Mouse (Mus musculus) stomach, embryonic 15.5 days (tissue): ENCODE results near the gene Serpina3b. TPM values are rescaled to one million over a fixed set of nuclear protein-coding genes. Genes with fewer than 3 reads are reported as not detected.

Experiments
- ATAC-seq: fragments of 200-750 bp; cut with Nextera tagmentation; 2 replicates; pipeline ENCODE4 v1.8.0; 2017; ENCODE audit warnings: low read depth, moderate number of reproducible peaks, moderate TSS enrichment; ENCODE audit not compliant: insufficient read depth, low FRiP score
- H3K27ac ChIP-seq: fragments of 300-500 bp; sonication (generic); 2 replicates; pipeline ENCODE4 v1.5.1; 2015; ENCODE audit warnings: mild to moderate bottlenecking, inconsistent platforms
- H3K27me3 ChIP-seq: fragments of 300-500 bp; sonication (generic); replicated peaks from 2 replicates; pipeline ENCODE4 v1.6.1; 2015; ENCODE audit warnings: inconsistent platforms
- H3K36me3 ChIP-seq: fragments of 300-500 bp; sonication (generic); 2 replicates; pipeline ENCODE4 v1.6.1; 2015; ENCODE audit warnings: inconsistent platforms
- H3K4me1 ChIP-seq: fragments of 300-500 bp; sonication (generic); 2 replicates; pipeline ENCODE4 v1.6.1; 2015; ENCODE audit warnings: inconsistent platforms
- H3K4me2 ChIP-seq: fragments of 300-500 bp; sonication (generic); 2 replicates; pipeline ENCODE4 v1.6.1; 2015; ENCODE audit warnings: mild to moderate bottlenecking, inconsistent platforms
- H3K4me3 ChIP-seq: fragments of 300-500 bp; sonication (generic); replicated peaks from 2 replicates; pipeline ENCODE4 v1.5.1; 2015; ENCODE audit warnings: inconsistent platforms
- H3K9ac ChIP-seq: fragments of 300-500 bp; sonication (generic); 2 replicates; pipeline ENCODE4 v1.6.1; 2015; ENCODE audit warnings: inconsistent platforms
- H3K9me3 ChIP-seq: fragments of 300-500 bp; sonication (generic); 2 replicates; pipeline ENCODE4 v1.6.1; 2016; ENCODE audit warnings: inconsistent platforms
- WGBS: fragments of 180-500 bp; shearing (Covaris S2); methylation state at CpG from one replicate; pipeline ENCODE4 v1.1.7; 2015; 5-methylcytosine and 5-hydroxymethylcytosine counted together
- polyA plus RNA-seq: library from polyadenylated mRNA; unstranded; fragments of >200 nt; fragmentation: Nextera tagmentation; extraction: Ambion mirVana; gene quantifications from 2 replicates; pipeline ENCODE4 v1.2.1, GENCODE M21; 2015

Serpina3b gene
- polyA plus RNA-seq, 1 experiment from 2014 or later = not detected

GRCm38 (mm10) chr12:104138216-104138615 is 10.4 kb downstream of the Serpina3b start:
- Histone ChIP-seq H3K27me3 (no peaks in the 10 kb centered on the region), H3K4me3 (no peak overlapping the region), H3K4me1 (no peaks in the 10 kb centered on the region), H3K4me2 (no peak overlapping the region), H3K27ac (no peak overlapping the region), H3K36me3 (no peaks in the 10 kb centered on the region), H3K9me3 (no peaks in the 10 kb centered on the region), H3K9ac (no peak overlapping the region)
- WGBS = 77% methylated on average over 2 of the region's 2 CpGs
- ATAC-seq = no peak

GRCm38 (mm10) chr12:104140543-104141103 is 12.8 kb downstream of the Serpina3b start:
- no peaks in the 10 kb centered on the region for H3K36me3 ChIP-seq
- no peak overlapping the region for H3K4me3 ChIP-seq
- no peak overlapping the region for H3K27ac ChIP-seq
- H3K9ac ChIP-seq = no peak overlapping the region
- H3K9me3 ChIP-seq = no peaks in the 10 kb centered on the region
- no peak overlapping the region for H3K4me2 ChIP-seq
- H3K4me1 ChIP-seq = no peaks in the 10 kb centered on the region
- no peak for ATAC-seq
- H3K27me3 ChIP-seq = no peaks in the 10 kb centered on the region
- WGBS = 86% methylated on average over 4 of the region's 4 CpGs

DNA sequence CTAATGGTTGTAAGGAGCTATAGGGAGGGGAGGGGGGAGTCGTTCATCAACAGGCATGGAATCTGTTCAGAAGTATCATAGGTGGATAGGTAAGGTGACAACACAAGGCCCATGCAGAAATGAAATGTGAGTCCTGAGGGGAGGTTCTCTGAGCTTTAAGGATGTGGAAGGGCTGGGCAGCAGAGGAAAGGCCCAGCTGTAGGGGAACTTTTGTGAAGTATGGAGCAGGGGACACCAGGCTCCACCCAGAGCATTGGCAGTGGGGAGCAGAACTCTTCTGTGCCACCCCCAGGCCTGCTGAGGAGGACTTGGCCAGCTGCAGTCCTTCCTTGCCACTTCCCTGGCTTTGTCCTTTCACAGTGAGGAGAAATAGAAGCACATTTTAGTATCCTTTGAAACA is 13.7 kb downstream of the Serpina3b start:
- Histone ChIP-seq H3K27ac (no peak overlapping the region), H3K9me3 (no peaks in the 10 kb centered on the region), H3K4me1 (no peaks in the 10 kb centered on the region), H3K27me3 (no peaks in the 10 kb centered on the region), H3K36me3 (no peaks in the 10 kb centered on the region), H3K9ac (no peak overlapping the region), H3K4me2 (no peak overlapping the region), H3K4me3 (no peak overlapping the region)
- no peak for ATAC-seq
- 77% methylated on average over 1 of the region's 1 CpGs for WGBS

GRCm38 (mm10) chr12:104142427-104142826 is 14.6 kb downstream of the Serpina3b start:
- Histone ChIP-seq H3K4me2 (no peak overlapping the region), H3K36me3 (no peaks in the 10 kb centered on the region), H3K9ac (no peak overlapping the region), H3K4me1 (no peaks in the 10 kb centered on the region), H3K27me3 (no peaks in the 10 kb centered on the region), H3K4me3 (no peak overlapping the region), H3K9me3 (no peaks in the 10 kb centered on the region), H3K27ac (no peak overlapping the region)
- no peak for ATAC-seq
- 29% methylated on average over 1 of the region's 1 CpGs for WGBS

- Histone ChIP-seq H3K27me3 (no peaks in the 10 kb centered on the region), H3K9me3 (no peaks in the 10 kb centered on the region), H3K9ac (no peak overlapping the region), H3K36me3 (no peaks in the 10 kb centered on the region), H3K4me3 (no peak overlapping the region), H3K4me1 (no peaks in the 10 kb centered on the region), H3K27ac (no peak overlapping the region), H3K4me2 (no peak overlapping the region)
- ATAC-seq = no peak
- 61% methylated on average over 1 of the region's 1 CpGs for WGBS
Measured at GRCm38 (mm10) chr12:104143286-104143685, 15.5 kb downstream of the Serpina3b start.

DNA sequence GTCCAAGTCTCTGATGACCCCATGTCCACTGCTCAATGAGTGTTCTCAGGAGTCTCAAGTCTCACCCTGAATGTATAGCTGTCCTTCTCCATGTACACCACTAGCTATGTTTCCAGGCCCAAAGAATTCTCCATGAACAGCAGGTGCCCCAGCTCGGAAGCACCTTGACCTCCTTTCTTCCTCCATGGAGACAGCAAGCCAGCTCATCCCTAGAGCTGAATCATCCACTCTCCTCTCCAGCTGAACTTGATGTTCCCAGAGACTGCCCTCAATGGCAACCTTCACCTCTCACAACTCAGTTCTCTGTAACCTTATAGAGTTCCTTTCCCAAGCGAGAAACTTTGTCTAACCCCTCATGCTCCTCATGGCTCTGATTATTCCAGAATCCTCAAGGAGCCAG is 17.8 kb downstream of the Serpina3b start:
- no peak overlapping the region for H3K4me3 ChIP-seq
- H3K4me1 ChIP-seq = no peaks in the 10 kb centered on the region
- no peaks in the 10 kb centered on the region for H3K27me3 ChIP-seq
- no peak overlapping the region for H3K9ac ChIP-seq
- 81% methylated on average over 2 of the region's 2 CpGs for WGBS
- H3K9me3 ChIP-seq = no peaks in the 10 kb centered on the region
- H3K27ac ChIP-seq = no peak overlapping the region
- no peak for ATAC-seq
- H3K4me2 ChIP-seq = no peak overlapping the region
- no peaks in the 10 kb centered on the region for H3K36me3 ChIP-seq

- H3K4me1 ChIP-seq = no peaks in the 10 kb centered on the region
- no peak overlapping the region for H3K9ac ChIP-seq
- no peaks in the 10 kb centered on the region for H3K9me3 ChIP-seq
- H3K4me2 ChIP-seq = no peak overlapping the region
- no peak overlapping the region for H3K27ac ChIP-seq
- H3K36me3 ChIP-seq = no peaks in the 10 kb centered on the region
- H3K27me3 ChIP-seq = no peaks in the 10 kb centered on the region
- H3K4me3 ChIP-seq = no peak overlapping the region
- WGBS = 79% methylated on average over 2 of the region's 2 CpGs
- no peak for ATAC-seq
Measured at GRCm38 (mm10) chr12:104151989-104152388, 24.2 kb downstream of the Serpina3b start.

- Histone ChIP-seq H3K27ac (no peak overlapping the region), H3K9ac (no peak overlapping the region), H3K27me3 (no peaks in the 10 kb centered on the region), H3K36me3 (no peaks in the 10 kb centered on the region), H3K9me3 (no peaks in the 10 kb centered on the region), H3K4me2 (no peak overlapping the region), H3K4me1 (no peaks in the 10 kb centered on the region), H3K4me3 (no peak overlapping the region)
- 64% methylated on average over 3 of the region's 3 CpGs for WGBS
- ATAC-seq = no peak
Measured at GRCm38 (mm10) chr12:104153041-104153645, 25.3 kb downstream of the Serpina3b start.

- Histone ChIP-seq H3K4me1 (no peaks in the 10 kb centered on the region), H3K9me3 (no peaks in the 10 kb centered on the region), H3K4me2 (no peak within 1 kb of the TSS), H3K27me3 (no peaks in the 10 kb centered on the region), H3K4me3 (no peak within 1 kb of the TSS), H3K27ac (no peak within 1 kb of the TSS), H3K36me3 (no peaks in the 10 kb centered on the region), H3K9ac (no peak within 1 kb of the TSS)
- 90% methylated on average over 2 of the region's 2 CpGs for WGBS
- no peak for ATAC-seq
Measured at GRCm38 (mm10) chr12:104153656-104154055, 25.9 kb downstream of the Serpina3b start, which contains the start of gene Serpina3c. Serpina3c (minus strand) TSS chr12:104153870.

- no peaks in the 10 kb centered on the region for H3K4me1 ChIP-seq
- no peak for ATAC-seq
- no peak overlapping the region for H3K27ac ChIP-seq
- H3K4me2 ChIP-seq = no peak overlapping the region
- no peaks in the 10 kb centered on the region for H3K9me3 ChIP-seq
- 60% methylated on average over 3 of the region's 3 CpGs for WGBS
- no peak overlapping the region for H3K9ac ChIP-seq
- H3K27me3 ChIP-seq = no peaks in the 10 kb centered on the region
- no peak overlapping the region for H3K4me3 ChIP-seq
- H3K36me3 ChIP-seq = no peaks in the 10 kb centered on the region
Measured at GRCm38 (mm10) chr12:104174747-104175146, 47.0 kb downstream of the Serpina3b start.

- no peaks in the 10 kb centered on the region for H3K36me3 ChIP-seq
- H3K4me1 ChIP-seq = no peaks in the 10 kb centered on the region
- no peaks in the 10 kb centered on the region for H3K27me3 ChIP-seq
- no peak overlapping the region for H3K9ac ChIP-seq
- H3K9me3 ChIP-seq = no peaks in the 10 kb centered on the region
- no peak overlapping the region for H3K4me3 ChIP-seq
- no peak overlapping the region for H3K27ac ChIP-seq
- 76% methylated on average over 3 of the region's 3 CpGs for WGBS
- ATAC-seq = no peak
- no peak overlapping the region for H3K4me2 ChIP-seq
Measured at GRCm38 (mm10) chr12:104175636-104176035, 47.8 kb downstream of the Serpina3b start.

DNA sequence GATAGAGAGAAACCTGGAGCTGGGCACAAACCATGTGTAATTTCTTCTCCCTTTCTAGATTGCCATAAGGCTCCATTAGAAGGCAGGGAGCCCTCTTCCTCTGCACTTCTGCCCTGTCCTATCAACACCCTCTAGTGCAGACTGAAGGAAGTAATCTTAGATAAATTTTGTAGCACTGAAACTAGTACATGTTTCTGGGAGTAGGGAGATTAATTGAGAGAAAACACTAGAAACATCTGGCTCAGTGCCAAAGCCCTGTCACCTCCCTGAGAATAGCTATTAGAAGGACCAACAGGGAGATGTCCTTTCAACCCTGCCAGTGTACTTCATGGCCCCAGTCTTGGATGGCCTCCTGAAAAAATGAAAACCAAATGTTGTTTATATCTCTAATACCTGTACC is 50.8 kb downstream of the Serpina3b start:
- no peak overlapping the region for H3K9ac ChIP-seq
- no peaks in the 10 kb centered on the region for H3K4me1 ChIP-seq
- no peaks in the 10 kb centered on the region for H3K36me3 ChIP-seq
- no peak for ATAC-seq
- no peaks in the 10 kb centered on the region for H3K9me3 ChIP-seq
- H3K27ac ChIP-seq = no peak overlapping the region
- H3K27me3 ChIP-seq = no peaks in the 10 kb centered on the region
- no peak overlapping the region for H3K4me3 ChIP-seq
- no peak overlapping the region for H3K4me2 ChIP-seq

DNA sequence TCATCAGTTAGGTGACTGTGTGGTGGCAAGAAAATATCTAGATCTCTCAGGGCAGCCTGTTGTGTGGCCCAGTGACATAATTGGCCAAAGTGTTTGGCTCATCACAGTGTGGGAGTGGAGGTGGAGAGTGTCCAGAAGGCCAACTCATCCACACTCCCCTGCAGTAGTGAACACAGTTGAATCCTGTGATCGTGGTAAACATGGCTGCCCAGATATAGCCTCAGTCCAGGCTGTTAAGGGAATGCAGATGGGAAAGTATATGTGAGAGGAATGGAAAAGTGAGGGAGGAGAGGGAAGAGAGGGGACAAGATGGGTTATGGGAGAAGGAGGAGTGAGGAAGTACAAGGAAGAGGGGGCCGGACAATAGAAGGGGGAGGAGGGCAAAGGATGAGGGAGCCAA is 51.2 kb downstream of the Serpina3b start:
- H3K4me3 ChIP-seq = no peak overlapping the region
- no peaks in the 10 kb centered on the region for H3K36me3 ChIP-seq
- no peaks in the 10 kb centered on the region for H3K4me1 ChIP-seq
- ATAC-seq = no peak
- 82% methylated on average over 2 of the region's 2 CpGs for WGBS
- no peaks in the 10 kb centered on the region for H3K9me3 ChIP-seq
- no peaks in the 10 kb centered on the region for H3K27me3 ChIP-seq
- H3K9ac ChIP-seq = no peak overlapping the region
- no peak overlapping the region for H3K27ac ChIP-seq
- no peak overlapping the region for H3K4me2 ChIP-seq
